Mouse (Mus musculus) cerebellum, adult 18-20 months (tissue): Measurements from ENCODE around the gene Dgkq.

Source experiments
- DNase-seq, 2 experiments: peaks; one replicate each; pipeline ENCODE4 v3.0.0; 2021

The Dgkq gene

DNA sequence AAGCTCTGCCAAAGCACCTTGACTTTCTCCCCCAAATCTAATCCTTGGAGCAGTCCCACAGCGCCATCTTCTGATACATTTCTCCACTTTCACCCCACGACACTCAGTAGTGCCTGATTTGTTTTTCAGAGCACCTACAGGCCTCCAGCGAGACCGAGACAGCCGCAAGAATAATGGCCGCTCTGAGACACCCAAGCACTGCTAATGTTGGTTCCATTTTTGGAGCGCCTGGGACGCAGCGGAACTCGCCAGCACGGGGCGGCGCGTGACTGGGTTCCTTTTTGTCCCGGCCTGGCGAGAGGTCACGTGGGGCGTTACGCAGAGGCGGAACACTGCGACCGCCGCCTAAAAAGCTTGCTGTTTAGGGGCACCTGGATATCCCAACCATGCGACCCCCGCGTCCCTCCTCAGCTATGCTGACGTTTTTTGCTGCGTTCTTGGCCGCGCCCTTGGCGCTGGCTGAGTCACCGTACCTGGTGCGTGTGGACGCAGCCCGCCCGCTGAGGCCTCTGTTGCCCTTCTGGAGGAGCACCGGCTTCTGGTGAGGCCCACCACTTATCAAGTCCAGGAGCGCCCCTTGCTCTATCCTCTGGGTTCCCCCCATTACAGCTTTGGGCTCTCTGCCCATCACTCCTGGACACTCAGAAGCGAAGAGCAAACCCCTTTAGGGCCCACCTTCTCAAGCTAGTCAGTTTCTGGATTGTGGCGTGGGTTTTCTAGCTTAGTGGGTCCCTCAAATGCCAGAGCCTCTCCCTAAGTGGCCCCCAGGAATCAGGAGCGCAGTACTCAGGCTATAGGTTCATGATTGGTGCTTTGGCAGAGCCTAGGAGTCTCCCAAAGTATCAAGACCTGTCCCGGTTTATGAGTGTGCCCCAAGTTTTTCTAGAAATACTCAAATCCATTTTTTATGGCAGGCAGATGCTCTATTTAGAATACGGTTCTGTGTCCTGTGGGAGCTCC, at the start of gene Dgkq:
Gene Dgkq (minus strand): TSS at position 696 of the 960 bp plus-strand sequence.
- peak; percentile 87 to 90 for DNase-seq

DNA sequence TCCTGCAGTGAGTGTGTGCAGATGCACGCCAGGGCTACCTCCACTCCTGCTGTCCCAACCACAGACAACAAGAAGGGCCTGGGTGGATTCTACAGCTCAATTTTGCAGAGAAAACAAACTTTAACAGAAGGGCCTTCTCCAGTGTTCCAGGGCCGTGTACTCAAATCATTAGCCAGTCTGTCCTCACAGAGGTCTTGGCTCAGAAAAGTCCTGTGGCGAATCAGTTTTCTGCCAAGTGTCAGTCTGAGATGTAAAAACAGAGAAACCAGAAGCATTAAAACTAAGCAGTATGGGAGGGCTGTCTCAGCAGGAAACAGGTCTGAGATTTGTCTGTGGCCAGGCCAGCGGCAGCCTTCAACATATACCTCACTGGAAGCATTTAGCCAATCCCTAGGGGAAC, 48.6 kb upstream of the Dgkq start:
- peak in 1 of 2 experiments; percentile 25 for DNase-seq

DNA sequence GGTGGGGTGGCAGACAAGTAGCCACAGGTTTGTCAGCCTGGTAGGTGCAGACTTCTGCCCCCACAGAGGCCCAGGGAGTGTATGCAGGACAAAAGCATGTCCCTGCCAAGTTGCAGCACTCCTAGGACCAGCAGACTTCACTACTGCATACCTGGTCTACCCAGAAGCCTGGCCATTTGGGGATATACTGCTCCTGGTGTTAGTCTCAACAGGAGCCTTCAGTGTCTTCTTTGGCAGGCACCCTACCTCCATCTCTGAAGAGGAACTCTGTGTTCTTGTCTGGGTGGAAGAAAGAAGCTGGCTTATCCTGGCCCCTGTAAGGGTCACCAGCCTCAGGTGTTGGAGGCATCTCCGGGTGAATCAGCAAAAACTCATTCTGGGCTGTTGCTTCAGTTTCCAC, 46.5 kb upstream of the Dgkq start:
- DNase-seq = no peak

DNA sequence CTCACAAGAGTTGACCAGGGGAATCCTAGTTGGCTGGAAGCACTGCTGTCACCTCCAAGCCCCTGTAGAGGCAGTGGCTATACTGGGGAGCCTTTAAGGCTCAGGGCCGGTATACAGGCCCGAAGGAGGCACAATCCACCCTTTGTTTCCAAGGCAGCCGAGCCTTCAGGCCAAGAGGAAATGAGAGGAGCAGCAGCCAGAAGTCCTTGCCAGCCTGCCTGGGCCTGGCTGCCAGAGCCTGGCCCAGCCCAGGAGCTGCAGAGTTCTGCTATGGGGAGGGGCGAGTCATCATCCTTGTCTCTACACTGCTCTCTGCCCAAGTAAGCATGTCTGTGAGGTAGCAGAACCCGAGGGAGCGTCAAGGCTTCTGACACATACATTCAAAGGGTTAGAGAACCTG, 44.7 kb upstream of the Dgkq start:
- peak; percentile 24 to 25 for DNase-seq

DNA sequence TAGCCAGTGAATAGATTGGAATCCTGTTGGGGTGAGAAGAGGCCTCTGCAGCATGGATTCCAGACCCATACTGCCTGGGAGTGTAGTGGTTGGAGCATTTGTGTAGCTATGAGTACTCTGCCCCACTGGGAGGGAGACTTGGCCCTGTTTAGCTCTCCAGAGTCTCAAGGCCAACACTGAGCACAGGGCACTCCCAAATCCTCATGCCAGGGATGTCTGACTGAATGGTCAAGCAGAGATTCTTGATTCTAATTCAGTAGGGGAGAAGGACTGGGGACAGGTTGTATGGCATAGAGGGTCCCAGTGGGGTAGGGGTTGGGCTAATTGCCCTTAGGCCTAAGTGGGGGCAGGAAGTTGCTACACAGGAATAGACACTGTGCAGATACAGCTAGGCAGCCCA, 44.2 kb upstream of the Dgkq start:
- no peak for DNase-seq

DNA sequence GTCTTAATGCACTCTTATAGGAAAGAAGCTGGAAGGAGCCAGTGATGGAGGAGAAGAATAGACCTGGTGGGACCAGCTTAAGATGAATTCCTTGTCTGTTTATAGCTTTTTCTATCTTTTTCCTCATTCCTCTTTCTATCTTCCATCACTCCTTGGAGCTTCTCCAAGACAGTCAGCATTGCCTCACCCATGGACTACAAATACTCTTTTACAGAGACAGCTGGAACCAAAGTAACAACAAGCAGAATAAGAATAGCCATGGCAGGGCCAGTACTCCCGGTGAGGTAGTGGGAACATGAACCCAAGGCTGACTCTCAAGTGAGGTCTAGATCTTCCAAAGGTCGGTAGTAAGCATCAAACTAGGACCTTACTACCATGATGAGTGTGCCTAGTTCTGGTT, 43.6 kb upstream of the Dgkq start:
- no peak for DNase-seq

DNA sequence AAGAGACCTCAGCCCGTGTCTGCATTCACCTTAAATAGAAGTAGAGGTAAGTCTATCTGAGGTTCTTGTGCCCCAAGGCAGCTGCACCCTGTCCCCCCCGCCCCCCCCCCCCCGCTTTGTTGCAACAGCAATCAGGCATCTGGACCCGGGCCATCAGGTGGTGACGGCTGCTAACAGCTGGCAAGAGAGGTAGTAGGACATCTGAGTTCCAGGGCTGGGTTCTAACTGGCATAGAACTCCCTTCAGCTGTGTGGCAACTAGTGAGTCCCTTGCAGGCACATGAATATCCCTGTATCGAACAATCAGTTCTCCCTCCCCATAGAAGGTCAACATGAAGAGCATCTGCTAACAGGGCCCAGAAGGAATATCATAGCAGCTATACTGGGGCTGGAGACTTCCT, 42.5 kb upstream of the Dgkq start:
- DNase-seq = no peak

DNA sequence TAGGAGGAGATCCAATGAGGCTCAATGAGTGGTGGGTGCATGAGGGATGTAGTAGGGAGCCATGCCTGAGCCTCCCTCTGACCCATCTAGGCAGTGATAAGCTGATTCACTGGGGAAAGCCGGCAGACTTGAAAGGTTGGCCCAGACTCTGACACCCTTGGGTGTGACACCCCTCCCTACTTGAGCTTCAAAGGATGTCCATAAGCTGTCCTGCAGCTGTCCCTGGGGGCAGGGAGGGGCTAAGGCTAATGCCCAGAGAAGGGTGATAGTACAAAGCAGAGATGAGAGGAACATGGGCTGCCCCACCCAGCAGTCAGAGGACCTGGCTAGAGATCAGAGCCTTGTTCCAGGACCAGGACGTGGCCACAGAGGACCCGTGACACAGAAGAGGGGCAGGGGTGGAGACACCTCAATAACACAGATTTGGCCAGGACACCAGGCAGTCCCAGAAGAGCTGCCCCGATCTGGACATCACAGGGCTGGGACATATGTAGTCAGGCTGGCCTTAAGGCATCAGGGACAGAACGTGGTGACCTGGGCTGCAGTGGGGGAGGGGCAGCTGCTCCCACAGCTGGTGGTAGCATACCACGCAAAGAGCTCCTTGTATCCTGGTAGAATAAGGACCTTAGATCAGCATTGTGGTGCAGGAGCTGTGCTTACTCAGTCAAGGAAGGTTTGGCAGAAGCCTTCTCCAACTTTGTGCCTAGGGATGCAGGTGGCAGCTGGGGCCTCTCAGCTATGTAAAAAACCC, 39.7 kb upstream of the Dgkq start:
- DNase-seq = no peak

DNA sequence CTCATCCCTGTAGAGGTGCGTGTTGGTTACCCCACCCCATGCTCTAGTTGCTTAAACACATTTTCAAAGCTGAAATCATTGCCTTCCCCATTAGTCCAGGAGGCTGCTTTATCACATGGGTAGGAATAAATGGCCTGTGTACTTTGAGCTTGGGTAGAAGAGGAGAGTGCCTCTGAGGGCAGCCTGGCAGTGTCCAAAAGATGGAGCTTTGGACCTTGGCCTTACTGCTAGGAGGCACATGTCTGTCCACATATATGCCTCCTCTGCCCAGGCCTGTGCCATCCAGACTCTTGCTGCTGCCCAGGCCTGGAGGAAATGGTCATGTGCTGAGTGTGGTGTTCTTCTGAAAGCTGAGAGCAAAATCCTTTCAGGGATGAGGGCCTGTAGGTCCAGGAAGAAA, 38.9 kb upstream of the Dgkq start:
- DNase-seq = no peak

DNA sequence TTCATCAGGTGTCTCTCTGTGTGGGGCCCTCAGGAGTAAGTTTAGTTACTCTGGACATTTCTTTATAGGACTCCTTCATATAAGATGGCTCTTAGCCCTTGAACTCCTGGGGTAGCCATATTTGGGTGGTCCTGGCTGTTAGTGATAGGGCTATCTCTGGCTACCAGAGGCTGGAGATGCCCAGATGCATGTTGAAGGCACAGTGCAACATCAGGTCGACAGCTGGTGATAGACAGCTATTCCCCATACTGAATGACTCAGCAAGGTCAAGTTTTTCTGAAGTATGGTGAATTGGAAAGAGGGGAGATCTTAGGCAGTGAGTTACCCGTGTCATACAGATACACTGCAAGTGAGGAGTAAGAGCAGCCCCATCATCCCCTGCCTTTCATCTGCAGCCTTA, 38.3 kb upstream of the Dgkq start:
- DNase-seq = no peak

DNA sequence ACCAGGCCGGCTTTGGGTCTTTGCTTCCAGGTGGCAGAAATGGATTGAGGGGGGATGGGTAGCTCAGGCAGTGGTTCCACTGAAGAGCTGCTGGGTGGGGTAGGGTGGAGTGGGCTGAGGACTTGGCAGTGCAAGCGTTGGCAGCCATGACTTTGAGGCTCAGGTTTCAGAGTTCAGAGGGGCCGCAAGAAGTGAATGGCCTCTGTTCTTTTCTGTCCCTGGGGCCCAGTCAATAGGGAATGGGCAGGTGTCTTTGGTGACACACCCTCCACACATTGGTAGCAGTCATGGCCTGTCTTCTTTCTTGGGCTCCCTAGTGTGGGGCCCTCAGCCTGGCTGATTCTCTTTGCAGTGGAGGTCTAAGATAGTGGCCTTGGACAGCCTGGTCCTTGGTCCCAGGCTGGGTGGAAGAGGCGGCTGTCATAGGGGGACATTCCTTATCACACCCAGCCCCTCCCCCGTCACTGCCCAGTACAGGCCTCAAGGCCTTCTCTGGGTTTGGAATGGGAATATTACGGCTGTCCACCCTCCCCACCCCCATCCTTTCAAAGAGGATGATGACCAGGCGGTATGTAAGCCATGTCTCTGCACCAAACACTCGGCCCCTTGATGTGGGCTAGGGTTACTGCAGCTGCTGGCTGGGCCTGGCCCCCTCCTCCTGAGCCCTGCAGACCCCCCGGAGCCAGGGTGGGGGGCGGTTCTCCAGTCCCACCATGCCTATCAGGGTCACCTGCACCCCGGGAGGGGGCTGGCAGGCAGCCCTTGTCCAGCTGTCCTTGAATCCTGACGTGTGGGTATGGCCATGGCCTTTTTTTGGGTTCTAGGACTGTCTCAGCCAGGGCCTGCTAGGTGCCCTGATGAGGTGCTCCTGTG, 34.5 kb upstream of the Dgkq start:
- DNase-seq = no peak

DNA sequence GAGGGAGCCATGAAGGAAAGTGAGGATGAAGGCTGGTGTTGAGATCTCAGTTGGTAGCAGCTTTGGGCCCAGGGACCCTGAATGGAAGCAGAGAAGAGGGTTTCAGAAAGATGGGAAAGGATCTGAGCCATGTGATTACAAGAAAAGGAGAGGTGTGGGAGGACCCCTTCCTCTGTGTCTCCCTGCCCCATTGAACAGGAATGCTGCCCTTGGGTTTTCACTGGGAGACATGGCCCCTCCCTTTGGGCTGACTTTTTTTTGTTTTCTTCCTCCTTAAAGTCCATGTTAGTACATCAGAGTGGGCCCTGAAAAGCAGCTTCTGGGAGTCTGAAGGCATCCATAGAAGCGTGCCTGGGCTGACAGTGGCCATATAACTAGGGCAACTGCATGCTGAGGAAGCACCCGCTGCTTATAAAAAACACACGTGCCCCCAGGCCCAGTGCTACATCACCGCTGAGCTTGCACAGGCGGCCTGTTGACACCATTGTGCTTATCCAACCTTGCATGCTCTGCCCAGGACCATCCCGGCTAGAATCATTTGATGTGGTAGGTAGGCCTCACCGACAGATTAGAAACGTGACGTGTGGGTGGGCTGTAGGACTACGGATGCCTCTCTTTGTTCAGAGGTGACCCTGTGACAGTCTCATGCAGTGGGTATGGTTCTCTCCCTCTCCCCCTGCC, 32.0 kb upstream of the Dgkq start:
- no peak for DNase-seq

DNA sequence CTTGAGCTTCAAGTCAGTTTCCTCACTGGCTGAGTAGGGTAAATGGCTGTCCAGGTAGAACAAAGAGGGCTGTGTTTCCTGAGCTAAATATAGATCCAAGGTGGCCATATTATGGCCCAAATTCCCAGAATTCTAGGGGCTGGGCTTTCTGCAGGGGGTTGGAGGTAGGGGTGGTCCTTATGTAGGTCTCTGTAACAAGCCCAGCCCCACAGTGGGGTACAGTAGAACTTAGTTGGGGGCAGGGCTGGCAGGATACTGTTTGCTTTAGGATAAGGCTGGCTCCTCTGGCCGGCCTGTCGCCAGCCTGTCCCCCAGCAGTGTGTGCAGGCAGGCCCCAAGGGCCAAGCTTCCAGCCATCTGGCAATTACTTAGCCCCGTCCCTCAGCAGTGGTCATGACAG, 30.9 kb upstream of the Dgkq start:
- no peak for DNase-seq

DNA sequence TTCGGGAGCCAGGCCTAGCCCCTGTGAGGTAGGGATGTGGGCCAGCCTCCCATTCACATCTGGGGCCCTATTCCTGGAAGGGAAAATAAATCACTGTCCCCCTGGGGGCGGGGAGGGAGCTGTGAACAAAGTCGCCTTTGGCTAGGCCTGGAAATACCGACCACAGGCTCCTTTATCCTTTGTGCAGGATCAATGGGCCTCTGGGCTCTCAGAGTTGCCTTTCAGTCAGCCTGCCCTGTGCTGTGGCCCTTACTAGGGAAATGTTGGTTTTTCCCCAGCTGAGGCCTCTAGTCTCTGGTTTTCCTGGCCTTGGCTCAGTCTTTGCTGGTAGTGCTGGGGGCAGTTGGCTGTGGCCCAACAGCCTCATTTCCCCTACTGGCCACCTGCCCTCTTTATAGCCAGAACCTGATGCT, 27.9 kb upstream of the Dgkq start:
- no peak for DNase-seq

DNA sequence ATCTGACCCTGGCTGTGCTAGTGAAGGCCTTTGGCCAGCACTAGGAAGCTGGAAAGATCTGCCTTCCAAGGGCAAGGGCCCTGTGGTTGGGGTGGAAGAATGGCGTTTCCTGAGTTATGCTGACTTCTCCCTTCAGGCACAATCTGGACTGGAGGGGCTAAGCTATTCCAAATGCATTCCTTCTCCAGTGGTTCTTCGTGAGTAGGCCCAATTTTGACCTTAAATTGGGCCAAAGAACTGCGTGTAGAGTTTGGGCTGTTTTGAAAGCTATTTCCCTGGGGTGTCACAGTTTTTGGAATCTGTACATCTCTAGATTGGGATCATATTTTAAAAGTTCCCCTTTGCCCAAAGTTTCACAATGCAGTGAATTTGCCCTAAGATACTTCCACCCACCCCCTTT, 27.1 kb upstream of the Dgkq start:
- no peak for DNase-seq

DNA sequence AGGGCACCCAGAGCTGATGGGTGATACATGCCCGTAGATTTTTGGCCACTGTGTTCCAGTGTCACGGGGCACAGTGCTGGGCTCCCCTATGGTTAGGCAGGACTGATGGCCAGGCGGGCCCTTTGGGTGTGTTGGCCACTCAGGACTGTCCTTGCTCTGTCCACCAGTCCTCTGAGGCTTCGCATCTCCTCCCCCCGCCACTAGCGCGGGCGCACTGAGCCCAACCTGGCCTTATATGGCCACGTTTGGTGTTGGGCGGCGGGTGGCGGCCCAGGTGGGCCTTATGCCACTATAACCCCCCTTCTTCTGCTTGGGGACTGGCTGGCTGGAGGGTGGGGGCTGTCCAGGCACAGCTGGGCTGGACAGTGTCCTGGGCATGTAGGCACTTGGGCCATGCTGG, 26.4 kb upstream of the Dgkq start:
- DNase-seq = no peak

DNA sequence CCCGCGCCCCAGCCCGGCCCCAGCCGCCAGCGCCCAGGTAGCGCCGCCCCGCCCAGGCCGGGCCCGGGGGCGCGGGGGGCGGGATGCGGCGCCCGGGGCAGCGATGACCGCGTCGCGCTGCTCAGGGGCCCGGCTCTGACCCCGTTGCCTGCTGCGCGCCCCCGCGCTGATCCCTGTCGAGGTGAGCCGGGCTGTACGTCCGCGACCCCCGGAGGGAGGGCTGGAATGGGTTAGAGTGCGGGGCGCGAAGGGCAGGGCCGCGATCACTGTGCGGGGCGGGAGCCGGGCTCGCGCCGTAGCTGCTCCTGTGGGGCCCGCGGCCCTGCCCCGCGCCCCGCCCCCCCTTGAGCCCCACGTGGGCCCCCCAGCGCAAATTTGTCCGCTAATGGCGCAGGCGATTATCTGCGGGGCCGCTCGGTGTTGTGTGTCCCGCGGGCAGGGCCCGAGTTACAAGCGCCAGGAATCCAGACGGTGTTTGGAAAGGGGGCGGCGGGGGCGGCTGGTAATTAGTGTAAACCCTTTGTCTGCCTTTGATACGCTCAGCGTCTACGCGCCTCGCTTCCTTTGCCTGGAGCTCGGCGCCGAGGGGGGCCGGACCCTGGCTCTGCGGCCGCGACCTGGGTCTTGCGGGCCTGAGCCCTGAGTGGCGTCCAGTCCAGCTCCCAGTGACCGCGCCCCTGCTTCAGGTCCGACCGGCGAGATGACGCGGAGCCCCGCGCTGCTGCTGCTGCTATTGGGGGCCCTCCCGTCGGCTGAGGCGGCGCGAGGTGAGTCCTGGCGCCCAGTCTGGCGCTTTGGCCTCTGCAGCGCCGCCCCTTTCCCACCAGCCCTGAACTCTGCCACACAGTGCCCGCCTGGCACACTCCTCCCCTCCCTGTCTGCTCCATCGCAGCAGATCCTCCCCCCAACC, 25.1 kb upstream of the Dgkq start:
- no peak for DNase-seq

DNA sequence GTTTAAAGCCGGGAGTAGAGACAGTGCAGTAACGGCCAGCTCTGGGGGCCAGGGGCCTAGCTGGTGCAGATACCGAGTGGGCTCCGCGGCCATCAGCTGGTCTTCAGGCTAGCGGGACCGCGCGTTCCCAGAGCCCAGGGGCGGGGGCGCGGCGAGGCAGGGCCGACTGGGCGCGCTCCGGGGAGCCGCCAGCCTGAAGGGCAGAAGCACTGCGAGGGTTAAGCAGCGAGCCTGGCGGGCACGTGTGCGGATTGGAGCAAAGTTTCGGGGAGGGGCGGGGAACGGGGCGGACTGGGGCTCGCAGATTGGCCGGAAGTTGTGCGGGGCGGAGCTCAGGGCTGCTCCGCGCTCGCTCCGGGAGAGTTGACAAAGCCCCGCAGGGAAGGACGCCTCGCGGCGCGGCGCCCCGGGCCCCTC, 24.4 kb upstream of the Dgkq start:
- peak; percentile 34 to 44 for DNase-seq

DNA sequence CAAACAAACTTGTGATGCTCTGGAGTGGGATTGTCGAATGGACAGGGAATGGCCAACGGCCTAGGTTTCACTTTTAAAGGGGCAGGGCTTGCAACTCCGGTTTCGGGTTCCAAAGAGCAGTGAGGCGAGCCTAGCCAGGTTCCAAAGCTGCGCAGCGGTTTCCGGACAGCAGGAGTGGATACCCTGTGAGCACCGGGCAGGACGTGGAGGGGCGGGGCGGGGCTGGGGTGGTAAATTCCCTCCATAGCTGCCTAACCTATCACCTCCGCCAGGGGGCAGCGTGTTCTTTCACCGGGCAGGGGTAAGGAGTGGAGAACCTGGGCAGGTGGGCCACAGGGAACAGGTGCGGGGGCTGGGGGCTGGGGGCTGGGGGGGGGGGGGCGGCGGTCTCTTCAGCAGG, 22.8 kb upstream of the Dgkq start, which contains the start of gene Fgfrl1:
Gene Fgfrl1 (plus strand): TSS at position 112 of the 400 bp plus-strand sequence.
- peak in 1 of 2 experiments; percentile 29 for DNase-seq

DNA sequence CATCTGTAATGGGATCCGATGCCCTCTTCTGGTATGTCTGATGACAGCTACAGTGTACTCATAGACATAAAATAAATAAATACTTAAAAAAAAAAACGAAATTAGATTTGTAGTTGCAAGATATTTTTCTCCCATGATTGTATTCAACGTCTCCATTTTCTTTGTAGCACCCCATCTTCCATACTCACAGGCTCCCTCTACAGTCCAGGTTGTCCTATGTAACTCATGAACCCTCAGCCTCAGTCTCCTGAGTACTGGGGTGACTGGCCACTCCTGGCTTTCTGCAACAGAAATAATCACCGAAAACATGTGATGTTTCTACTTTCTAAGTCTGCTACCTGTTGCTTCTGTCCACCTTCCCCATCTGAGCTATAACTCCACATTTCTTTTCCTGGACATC, 21.7 kb upstream of the Dgkq start:
- no peak for DNase-seq

DNA sequence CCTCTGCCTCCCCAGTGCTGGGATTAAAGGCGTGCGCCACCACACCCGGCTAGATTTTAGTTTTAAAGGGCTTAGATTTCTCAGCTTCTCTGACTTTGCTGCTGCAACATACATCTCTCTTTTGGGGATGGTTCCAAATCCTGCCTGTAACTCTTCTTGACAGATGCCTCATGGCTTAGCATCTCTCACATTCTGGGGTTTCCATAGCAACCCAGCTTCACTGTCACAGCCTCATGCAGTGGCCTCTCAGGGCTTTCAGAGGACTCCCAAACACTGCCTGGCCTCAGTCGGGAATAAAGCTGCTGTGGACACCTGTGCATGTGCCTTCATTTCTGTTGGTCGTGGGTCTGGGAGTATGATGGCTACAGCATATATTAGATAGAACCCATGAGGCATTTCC, 19.6 kb upstream of the Dgkq start:
- DNase-seq = no peak
